15 mouse cellular contexts compared by ENCODE assay signal in genomic region chr9:111324881-111325280, GRCm38 (mm10). TPM values are rescaled to one million over a fixed set of nuclear protein-coding genes. Genes with fewer than 3 reads are reported as not detected.
A peak's percentile ranks its signal among the peaks of the same experiment; 100 is the strongest.
DNase-seq lines count a peak whose midpoint lies in the region.
"Had no signal": no experiment of that assay in that cellular context is flagged by ENCODE, and none has a peak within 500 bp of the region (broad histone marks: within the 10 kb centered on the region; RNA-seq: fewer than 3 reads in every experiment).

No protein-coding gene starts in this region.

- intact Hi-C loops in gastrocnemius, postnatal 36 days (cut with DNase I): no loop called here

- peak; percentile 52 for DNase-seq in heart, adult 11 months
- no peak for DNase-seq in heart, postnatal 4 days
- peak; percentile 39 to 42 for DNase-seq in right cerebral cortex, adult 2 months (ENCODE audit: low spot score in 2 of 2)
- no peak for DNase-seq in right cerebral cortex, postnatal 14 days
- DNase-seq in adrenal gland, postnatal 10 days: peak; percentile 25
- DNase-seq in kidney, postnatal 4 days: no peak
- DNase-seq in gastrocnemius, postnatal 36 days: no peak
- DNase-seq: cerebellum, adult 9-11 months; kidney, adult 2 months; kidney, postnatal 14 days; liver, postnatal 0 days; lung, postnatal 10 days; midbrain, embryonic 14.5 days; right cerebral cortex, postnatal 4 days had no signal

RNA-seq across cellular contexts. Expression of gene Trank1, which starts 13.3 kb away (rescaled TPM):
- under 1 TPM; 0.10 to 0.14 TPM for total RNA-seq in heart, postnatal 4 days (2021)
- 10 to 100 TPM; 44.7 to 51.7 TPM for total RNA-seq in adrenal gland, postnatal 10 days (2021)
- total RNA-seq in gastrocnemius, postnatal 36 days (2021): not detected
- total RNA-seq: megakaryocyte progenitor cell, adult 5-6 weeks had no signal

RNA-seq across cellular contexts. Expression of gene Epm2aip1, which starts 53.2 kb away (rescaled TPM):
- total RNA-seq in heart, postnatal 4 days (2021): 10 to 100 TPM; 32.5 to 35.4 TPM
- total RNA-seq in adrenal gland, postnatal 10 days (2021): 10 to 100 TPM; 32.8 to 40.6 TPM
- 10 to 100 TPM; 16.1 to 22.4 TPM for total RNA-seq in gastrocnemius, postnatal 36 days (2021)

RNA-seq across cellular contexts. Expression of gene Mlh1, which starts 53.3 kb away (rescaled TPM):
- 10 to 100 TPM; 24.3 to 25.0 TPM for total RNA-seq in heart, postnatal 4 days (2021)
- 10 to 100 TPM; 16.3 to 29.2 TPM for total RNA-seq in adrenal gland, postnatal 10 days (2021)
- total RNA-seq in gastrocnemius, postnatal 36 days (2021): 1 to 10 TPM; 4.9 to 8.4 TPM

Comparison
In these comparisons a context has a peak if more than half of its experiments do, and no peak if none do; other contexts are left out.
1. DNase-seq: peak in heart, adult 11 months (single experiment), right cerebral cortex, adult 2 months (2 of 2) and adrenal gland, postnatal 10 days (single experiment); none in heart, postnatal 4 days (single experiment), right cerebral cortex, postnatal 14 days (single experiment), kidney, postnatal 4 days (0 of 2) and gastrocnemius, postnatal 36 days (0 of 2).
2. RNA of gene Trank1, which starts 13.3 kb away (total RNA-seq): 44.7 to 51.7 TPM in adrenal gland, postnatal 10 days; 0.10 to 0.14 TPM in heart, postnatal 4 days and not detected in gastrocnemius, postnatal 36 days; every median in the first group is over 10 times any median in the second.